Mouse (Mus musculus): ENCODE measurements around the gene Il1r2. TPM values are rescaled to one million over a fixed set of nuclear protein-coding genes. Genes with fewer than 3 reads are reported as not detected.

Gene Il1r2
- polyA plus RNA-seq, 1 experiment from 2014 or later: 1.4 TPM

DNA sequence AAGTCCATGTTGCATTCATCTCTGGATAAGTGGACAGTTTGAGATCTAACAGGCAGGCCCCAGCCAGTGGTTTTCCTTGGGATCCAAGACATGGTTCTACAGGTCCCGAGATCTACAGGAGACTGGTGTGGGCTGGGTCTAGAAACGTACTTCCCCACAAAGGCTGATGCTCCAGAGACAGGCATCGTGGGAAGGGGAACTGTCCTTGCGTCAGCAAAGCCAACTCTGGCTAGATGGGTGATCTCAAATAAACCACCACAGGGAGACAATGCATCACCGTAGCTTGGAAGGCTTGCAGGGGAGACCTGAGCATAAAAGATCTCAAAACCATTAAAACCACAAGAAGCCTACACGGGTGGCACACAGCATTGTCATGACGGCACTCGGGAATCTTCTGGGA, 9.4 kb upstream of the Il1r2 start:
- 91% methylated on average over 8 of the region's 8 CpGs for WGBS
- no peak overlapping the region for H3K27ac ChIP-seq
- H3K4me2 ChIP-seq (replicated peaks): no peak overlapping the region
- no peak for ATAC-seq (ENCODE audit: insufficient number of reproducible peaks, insufficient read depth, low FRiP score, low TSS enrichment)
- no peak overlapping the region for H3K9ac ChIP-seq
- no peaks in the 10 kb centered on the region for H3K36me3 ChIP-seq
- H3K4me3 ChIP-seq: no peak overlapping the region
- no peaks in the 10 kb centered on the region for H3K4me1 ChIP-seq
- H3K9me3 ChIP-seq: no peaks in the 10 kb centered on the region
- H3K27me3 ChIP-seq: no peaks in the 10 kb centered on the region

DNA sequence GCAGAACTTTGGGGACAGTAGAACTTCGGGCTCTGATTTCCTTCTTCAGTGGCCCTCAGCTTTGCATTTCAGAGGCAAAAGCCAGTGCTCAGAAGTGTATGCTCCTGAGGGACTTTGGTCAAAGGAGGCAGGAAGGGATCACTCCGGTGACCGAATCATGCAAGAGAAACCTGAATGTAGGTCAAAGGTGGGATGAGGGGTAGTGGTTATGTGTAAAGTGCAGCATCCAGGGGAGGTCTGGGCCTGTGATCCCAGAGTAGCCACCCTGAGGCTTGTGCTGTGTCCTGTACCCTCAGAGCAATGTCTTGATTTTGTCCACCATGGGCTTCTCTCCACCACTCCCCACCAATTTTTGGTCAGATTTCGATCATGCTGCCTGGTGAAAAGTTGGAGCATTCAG, 1.3 kb upstream of the Il1r2 start:
- WGBS: 75% methylated on average over 4 of the region's 4 CpGs
- Histone ChIP-seq H3K36me3 (no peaks in the 10 kb centered on the region), H3K27ac (no peak overlapping the region), H3K4me3 (no peak overlapping the region), H3K27me3 (no peaks in the 10 kb centered on the region), H3K9ac (no peak overlapping the region), H3K4me2 (replicated peaks) (no peak overlapping the region), H3K9me3 (no peaks in the 10 kb centered on the region), H3K4me1 (no peaks in the 10 kb centered on the region)
- ATAC-seq (ENCODE audit: insufficient number of reproducible peaks, insufficient read depth, low FRiP score, low TSS enrichment): no peak

DNA sequence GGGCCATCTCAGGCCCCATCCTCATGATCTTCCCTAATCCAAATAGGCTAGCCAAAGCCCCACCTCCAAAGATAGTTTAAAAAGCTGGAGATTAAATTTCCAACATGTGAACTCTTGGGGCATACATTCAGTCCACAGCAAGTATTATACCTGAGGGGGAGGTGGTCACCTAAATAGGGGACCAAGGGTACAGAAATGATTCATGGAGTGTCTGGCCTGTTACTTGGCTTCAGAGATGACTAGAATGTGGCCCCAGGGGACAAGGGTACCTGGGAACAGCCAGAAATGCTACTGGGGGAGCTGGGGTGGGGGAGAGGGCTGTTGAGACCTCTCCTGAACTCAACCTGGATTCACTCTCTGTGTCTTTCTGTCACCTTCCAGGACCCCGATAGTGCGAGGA, 3.4 kb downstream of the Il1r2 start:
- no peak for ATAC-seq (ENCODE audit: insufficient number of reproducible peaks, insufficient read depth, low FRiP score, low TSS enrichment)
- Histone ChIP-seq H3K9me3 (no peaks in the 10 kb centered on the region), H3K4me2 (replicated peaks) (no peak overlapping the region), H3K4me3 (no peak overlapping the region), H3K36me3 (no peaks in the 10 kb centered on the region), H3K27ac (no peak overlapping the region), H3K27me3 (no peaks in the 10 kb centered on the region), H3K4me1 (no peaks in the 10 kb centered on the region), H3K9ac (no peak overlapping the region)
- 92% methylated on average over 2 of the region's 2 CpGs for WGBS

DNA sequence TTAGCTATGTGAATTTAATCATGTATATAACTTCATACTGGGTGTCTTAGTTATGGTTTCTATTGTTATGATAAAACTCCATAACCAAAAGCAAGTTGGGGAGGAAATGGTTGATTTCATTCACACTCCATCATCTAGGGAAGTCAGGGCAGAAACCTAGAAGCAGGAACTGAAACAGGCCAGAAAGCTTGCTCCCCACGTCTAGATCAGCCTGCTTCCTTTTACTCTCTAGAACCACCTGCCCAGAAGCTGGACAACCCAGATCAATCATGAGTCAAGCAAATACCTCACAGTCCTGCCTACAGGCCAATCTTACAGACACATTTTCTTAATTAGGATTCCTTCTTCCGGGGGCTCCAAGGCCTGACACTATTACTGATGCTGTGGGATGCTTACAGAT, 7.2 kb downstream of the Il1r2 start:
- H3K36me3 ChIP-seq: no peaks in the 10 kb centered on the region
- no peak overlapping the region for H3K9ac ChIP-seq
- H3K4me2 ChIP-seq (replicated peaks): no peak overlapping the region
- peaks cover 7% of the 10 kb centered on the region; the same call in 1 of the 2 replicates for H3K27me3 ChIP-seq
- no peak overlapping the region for H3K27ac ChIP-seq
- H3K4me1 ChIP-seq: 0 out of 2 replicates have a peak, but pooled peaks cover 2% of the 10 kb centered on the region
- ATAC-seq (ENCODE audit: insufficient number of reproducible peaks, insufficient read depth, low FRiP score, low TSS enrichment): no peak
- 77% methylated on average over 2 of the region's 2 CpGs for WGBS
- H3K4me3 ChIP-seq: no peak overlapping the region
- no peaks in the 10 kb centered on the region for H3K9me3 ChIP-seq

DNA sequence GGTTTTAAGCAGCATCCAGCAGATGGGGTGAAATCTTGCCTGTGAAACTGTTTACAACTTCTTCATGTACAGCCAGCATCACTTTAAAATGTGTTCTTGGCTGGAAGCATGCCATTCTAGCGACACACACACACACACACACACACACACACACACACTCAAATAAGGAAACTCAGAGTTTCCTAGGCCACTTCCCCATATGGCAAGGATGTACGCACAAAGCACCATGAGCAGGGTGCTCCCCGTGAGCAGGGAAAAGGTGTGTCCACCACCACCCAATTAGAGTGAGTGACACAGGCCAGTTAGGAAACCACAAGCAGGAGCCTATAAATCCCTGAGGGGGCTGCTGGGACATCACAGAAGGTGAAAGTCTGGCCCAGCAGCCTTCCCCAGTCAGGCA, 10.5 kb downstream of the Il1r2 start:
- H3K9me3 ChIP-seq: no peaks in the 10 kb centered on the region
- no peaks in the 10 kb centered on the region for H3K36me3 ChIP-seq
- no peak overlapping the region for H3K9ac ChIP-seq
- no peak for ATAC-seq (ENCODE audit: insufficient number of reproducible peaks, insufficient read depth, low FRiP score, low TSS enrichment)
- 70% methylated on average over 3 of the region's 3 CpGs for WGBS
- H3K4me2 ChIP-seq (replicated peaks): no peak overlapping the region
- H3K27me3 ChIP-seq: peaks cover 7% of the 10 kb centered on the region; the same call in 1 of the 2 replicates
- no peak overlapping the region for H3K4me3 ChIP-seq
- 0 out of 2 replicates have a peak, but pooled peaks cover 2% of the 10 kb centered on the region for H3K4me1 ChIP-seq
- H3K27ac ChIP-seq: no peak overlapping the region

DNA sequence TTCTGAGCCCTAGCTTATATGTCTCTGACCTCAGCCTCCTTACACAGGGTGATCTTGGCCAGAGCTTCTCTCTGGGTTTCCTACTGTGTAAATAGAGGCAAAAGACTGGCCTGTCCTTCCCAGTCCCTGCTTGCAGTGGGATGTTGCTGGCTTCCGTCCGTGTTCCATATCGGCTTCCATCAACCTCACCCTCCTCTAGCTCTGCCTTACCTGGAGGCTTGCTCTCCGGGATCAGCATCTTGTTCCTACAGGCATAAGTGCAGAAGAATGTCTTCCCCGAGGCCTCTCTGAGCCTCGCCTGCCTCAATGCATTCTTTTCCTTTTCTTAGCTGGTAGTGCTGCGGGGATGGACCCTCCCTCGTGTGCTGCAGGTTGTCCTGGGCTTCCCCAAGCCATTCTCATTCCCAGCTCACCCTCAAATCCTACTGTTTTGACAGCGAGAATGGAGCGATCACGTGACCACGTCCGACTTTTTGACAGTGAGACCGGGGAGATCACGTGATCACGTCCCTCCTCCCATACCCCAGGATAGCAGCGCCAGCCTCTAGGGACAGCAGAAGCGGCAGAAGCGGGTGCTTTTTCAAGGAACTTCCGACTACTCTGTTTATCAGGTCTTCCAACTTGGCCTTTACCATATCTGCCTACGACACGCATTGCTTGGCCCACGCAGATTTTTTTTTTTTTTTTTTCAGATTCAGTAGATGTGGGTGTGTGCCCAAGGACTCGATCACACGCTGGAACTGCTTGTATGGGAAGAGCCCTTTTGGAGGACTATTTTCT, 11.7 kb downstream of the Il1r2 start:
- Histone ChIP-seq H3K4me2 (replicated peaks) (peak overlapping the region; percentile 68), H3K27me3 (peaks cover 7% of the 10 kb centered on the region; the same call in 1 of the 2 replicates), H3K4me1 (0 out of 2 replicates have a peak, but pooled peaks cover 2% of the 10 kb centered on the region), H3K9ac (peak overlapping the region; percentile 49; the same call in 1 of the 2 replicates), H3K27ac (no peak overlapping the region), H3K4me3 (peak overlapping the region; percentile 41), H3K9me3 (no peaks in the 10 kb centered on the region), H3K36me3 (no peaks in the 10 kb centered on the region)
- 3% methylated on average over 25 of the region's 25 CpGs for WGBS
- 0 out of 2 replicates have a peak, but pooled peaks have one; percentile 35 for ATAC-seq (ENCODE audit: insufficient number of reproducible peaks, insufficient read depth, low FRiP score, low TSS enrichment)

DNA sequence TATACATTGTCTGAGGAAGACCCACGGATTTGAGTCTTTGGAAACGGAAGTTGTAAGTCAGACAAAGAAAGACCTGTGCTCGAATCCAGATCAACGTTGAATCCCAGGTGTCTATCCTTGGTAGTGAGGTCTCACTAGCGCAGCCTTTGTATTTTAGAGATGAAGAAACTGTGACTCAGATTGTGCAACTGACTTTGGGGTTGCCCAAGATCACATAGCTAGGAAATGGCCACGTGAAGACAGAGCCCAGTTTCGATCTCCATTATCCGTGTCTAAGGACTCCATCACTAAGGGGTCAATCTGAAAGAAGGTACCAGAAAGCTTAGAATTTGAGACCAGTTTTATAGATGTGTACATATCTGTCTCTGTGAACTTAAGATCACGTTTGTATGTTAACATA, 17.3 kb downstream of the Il1r2 start:
- Histone ChIP-seq H3K27me3 (no peaks in the 10 kb centered on the region), H3K4me2 (replicated peaks) (no peak overlapping the region), H3K9ac (no peak overlapping the region), H3K9me3 (no peaks in the 10 kb centered on the region), H3K36me3 (no peaks in the 10 kb centered on the region), H3K27ac (no peak overlapping the region), H3K4me1 (no peaks in the 10 kb centered on the region), H3K4me3 (no peak overlapping the region)
- 84% methylated on average over 9 of the region's 9 CpGs for WGBS
- ATAC-seq (ENCODE audit: insufficient number of reproducible peaks, insufficient read depth, low FRiP score, low TSS enrichment): no peak

DNA sequence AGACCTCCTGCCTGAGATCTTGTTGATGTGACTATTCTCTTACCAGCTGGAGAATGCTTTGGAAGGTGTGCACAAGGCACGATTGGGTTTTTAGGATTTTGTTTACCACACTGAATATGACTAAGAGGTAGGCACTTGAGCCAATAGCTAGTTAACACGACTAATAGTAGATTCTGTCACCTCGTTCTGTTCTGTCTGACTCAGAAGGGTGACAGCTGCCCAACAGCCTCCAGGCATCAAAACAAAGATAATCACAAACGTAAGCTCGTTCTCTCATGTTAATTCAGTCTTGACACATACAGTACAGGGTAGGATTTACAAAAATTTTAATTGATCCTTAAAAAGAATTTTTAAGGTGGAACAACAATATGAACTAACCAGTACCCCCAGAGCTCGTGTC, 18.7 kb downstream of the Il1r2 start:
- WGBS: 69% methylated on average over 6 of the region's 6 CpGs
- ATAC-seq (ENCODE audit: insufficient number of reproducible peaks, insufficient read depth, low FRiP score, low TSS enrichment): no peak

DNA sequence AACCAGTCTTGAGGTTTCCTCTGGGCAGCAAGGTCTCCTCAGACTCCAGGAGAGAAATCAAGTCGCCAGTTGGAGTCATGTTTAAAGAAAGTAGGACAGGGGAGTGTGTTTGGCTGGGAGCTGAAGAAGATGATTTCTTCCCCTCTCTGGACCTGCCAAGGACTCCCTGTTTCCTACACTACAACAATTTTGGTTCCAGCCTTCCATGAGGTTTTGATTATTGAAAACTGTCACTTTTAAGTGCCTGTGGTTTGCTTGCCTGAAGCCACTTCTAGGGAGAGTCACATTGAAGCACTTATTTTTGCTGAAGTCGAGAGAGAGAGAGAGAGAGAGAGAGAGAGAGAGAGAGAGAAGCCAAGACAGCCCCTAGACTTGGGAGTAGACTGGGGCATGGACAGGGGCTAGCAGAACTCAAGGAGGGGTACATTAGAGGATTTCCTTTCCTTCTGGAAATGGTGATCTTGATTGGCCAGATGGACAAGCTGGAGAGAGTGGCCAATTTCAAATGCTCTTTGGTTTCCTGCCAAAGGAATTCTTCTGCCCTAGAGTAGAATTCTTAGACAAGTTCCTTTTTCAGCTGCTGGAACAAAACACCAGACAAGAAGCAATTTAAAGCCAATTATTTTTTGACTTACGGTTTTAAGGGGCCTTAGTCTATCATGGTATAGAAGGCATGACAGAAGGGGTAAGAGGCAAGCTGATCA, 20.9 kb downstream of the Il1r2 start:
- Histone ChIP-seq H3K9ac (no peak overlapping the region), H3K36me3 (no peaks in the 10 kb centered on the region), H3K9me3 (no peaks in the 10 kb centered on the region), H3K4me3 (no peak overlapping the region), H3K27ac (no peak overlapping the region), H3K4me2 (replicated peaks) (no peak overlapping the region), H3K27me3 (no peaks in the 10 kb centered on the region), H3K4me1 (no peaks in the 10 kb centered on the region)
- 50% methylated on average over 3 of the region's 3 CpGs for WGBS
- no peak for ATAC-seq (ENCODE audit: insufficient number of reproducible peaks, insufficient read depth, low FRiP score, low TSS enrichment)

More for the DNA sequence above, 18.7 kb downstream of the Il1r2 start:
- no peaks in the 10 kb centered on the region for H3K27me3 ChIP-seq
- H3K9ac ChIP-seq: no peak overlapping the region
- H3K36me3 ChIP-seq: no peaks in the 10 kb centered on the region
- no peak overlapping the region for H3K4me3 ChIP-seq
- no peak overlapping the region for H3K4me2 ChIP-seq (replicated peaks)
- H3K4me1 ChIP-seq: no peaks in the 10 kb centered on the region
- H3K27ac ChIP-seq: no peak overlapping the region
- H3K9me3 ChIP-seq: no peaks in the 10 kb centered on the region

DNA sequence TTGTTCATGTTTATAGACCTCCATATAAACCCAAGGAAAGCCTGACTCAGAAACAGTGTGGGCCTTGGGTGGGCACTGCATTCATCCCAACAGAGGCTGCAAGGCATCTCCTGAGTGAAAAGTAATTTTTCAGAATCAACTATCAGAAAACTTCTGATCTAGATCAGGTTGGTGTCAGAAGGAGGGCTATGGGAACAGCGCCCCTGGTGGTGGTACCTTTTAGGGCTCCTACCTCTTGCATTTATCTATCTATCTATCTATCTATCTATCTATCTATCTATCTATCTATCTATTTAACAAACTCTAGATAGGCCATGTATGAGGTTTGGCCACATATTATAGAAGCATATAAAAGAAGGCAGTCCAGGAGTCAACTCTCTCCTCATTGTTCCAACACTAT, 21.7 kb downstream of the Il1r2 start:
- Histone ChIP-seq H3K9ac (no peak overlapping the region), H3K9me3 (no peaks in the 10 kb centered on the region), H3K27ac (no peak overlapping the region), H3K4me3 (no peak overlapping the region), H3K4me2 (replicated peaks) (no peak overlapping the region), H3K36me3 (no peaks in the 10 kb centered on the region), H3K4me1 (no peaks in the 10 kb centered on the region), H3K27me3 (no peaks in the 10 kb centered on the region)
- 11% methylated on average over 1 of the region's 1 CpGs for WGBS
- no peak for ATAC-seq (ENCODE audit: insufficient number of reproducible peaks, insufficient read depth, low FRiP score, low TSS enrichment)

DNA sequence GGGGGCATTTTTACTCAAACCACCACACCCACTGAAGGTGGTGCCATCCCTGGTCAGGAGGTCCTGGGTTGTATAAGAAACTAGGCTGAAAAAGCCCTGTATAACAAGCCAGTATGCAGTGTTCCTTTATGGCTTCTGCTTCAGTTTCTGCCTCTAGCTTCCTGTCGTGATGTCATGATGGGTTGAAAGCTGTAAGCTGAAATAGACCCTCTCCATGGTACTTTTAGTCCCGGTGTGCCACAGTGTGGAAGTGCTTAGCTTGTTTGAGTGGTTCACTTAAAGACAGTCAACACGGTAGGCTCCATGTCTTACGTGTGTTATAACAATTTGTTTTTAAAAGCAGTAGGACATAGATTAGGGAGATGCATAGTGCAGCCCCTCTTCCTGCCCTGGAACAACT, 32.4 kb downstream of the Il1r2 start:
- ATAC-seq (ENCODE audit: insufficient number of reproducible peaks, insufficient read depth, low FRiP score, low TSS enrichment): no peak
- WGBS: 76% methylated on average over 4 of the region's 4 CpGs
- Histone ChIP-seq H3K4me3 (no peak overlapping the region), H3K27me3 (no peaks in the 10 kb centered on the region), H3K4me1 (peaks cover 3% of the 10 kb centered on the region; the same call in 1 of the 2 replicates), H3K4me2 (replicated peaks) (no peak overlapping the region), H3K27ac (no peak overlapping the region), H3K36me3 (no peaks in the 10 kb centered on the region), H3K9me3 (no peaks in the 10 kb centered on the region), H3K9ac (no peak overlapping the region)

DNA sequence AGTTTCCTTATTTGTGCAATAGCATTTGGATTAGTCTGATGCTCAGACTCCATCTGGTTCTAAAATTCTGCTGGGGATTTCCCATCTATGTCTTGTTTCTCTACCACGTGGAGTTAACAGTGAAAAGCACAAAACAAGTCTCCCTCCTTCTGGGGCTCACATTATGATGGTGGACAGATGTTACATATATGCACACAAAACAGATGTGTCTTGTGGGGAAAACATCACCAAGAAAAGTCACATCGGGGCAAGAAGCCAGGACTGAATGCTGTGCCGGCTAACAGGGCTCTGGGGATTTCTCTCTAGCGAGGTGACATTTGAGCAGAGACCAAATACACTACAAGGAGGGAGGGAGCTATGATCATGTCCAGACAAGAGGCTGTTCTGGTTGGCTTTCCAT, 32.8 kb downstream of the Il1r2 start:
- Histone ChIP-seq H3K27me3 (no peaks in the 10 kb centered on the region), H3K4me3 (no peak overlapping the region), H3K36me3 (no peaks in the 10 kb centered on the region), H3K4me1 (peaks cover 3% of the 10 kb centered on the region; the same call in 1 of the 2 replicates), H3K9ac (no peak overlapping the region), H3K9me3 (no peaks in the 10 kb centered on the region), H3K4me2 (replicated peaks) (no peak overlapping the region), H3K27ac (no peak overlapping the region)
- no peak for ATAC-seq (ENCODE audit: insufficient number of reproducible peaks, insufficient read depth, low FRiP score, low TSS enrichment)
- WGBS: 39% methylated on average over 4 of the region's 4 CpGs

Data from embryonic facial prominence, embryonic 12.5 days (tissue).